8 mouse cellular contexts compared by ENCODE assay signal in the genomic region with DNA sequence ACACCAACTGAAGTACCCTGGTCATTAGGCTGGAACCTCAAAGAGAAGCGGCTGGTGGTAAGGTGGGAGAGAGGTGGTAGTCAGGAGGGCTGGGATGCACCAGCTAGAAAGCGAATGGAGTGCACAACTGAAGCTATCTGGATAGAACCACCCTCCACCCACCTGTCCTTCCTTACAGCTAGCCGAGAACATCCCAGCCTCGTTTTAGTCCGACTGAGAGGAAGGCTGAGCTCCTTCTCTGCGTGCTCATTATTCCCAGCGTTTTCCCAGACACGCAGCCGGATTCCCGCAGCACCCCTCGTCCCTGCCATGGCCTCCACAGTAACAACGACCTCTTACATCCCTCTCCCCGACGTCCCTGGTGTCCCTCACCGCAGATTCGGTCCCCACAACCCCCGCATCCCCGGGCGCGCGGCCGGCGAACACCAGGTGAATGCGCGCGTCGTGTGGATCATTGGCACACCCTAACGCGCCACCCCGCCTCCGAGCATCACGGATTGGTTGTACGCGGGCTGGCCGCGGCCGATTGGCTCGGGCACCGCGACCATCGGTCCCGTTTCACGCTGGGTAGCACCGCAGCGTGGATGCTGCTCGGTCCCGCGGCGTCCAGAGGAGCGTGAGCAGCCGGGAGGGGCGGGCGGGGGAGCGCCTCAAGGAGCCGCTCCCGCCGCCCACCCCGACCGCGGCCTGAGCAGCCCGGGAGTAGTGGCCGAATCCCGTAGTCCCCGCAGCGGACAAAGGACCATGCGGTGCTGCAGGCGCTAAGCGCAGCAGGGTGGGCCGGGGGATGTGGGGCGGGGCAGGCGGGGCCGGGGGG. TPM values are rescaled to one million over a fixed set of nuclear protein-coding genes. Genes with fewer than 3 reads are reported as not detected.
A peak's percentile ranks its signal among the peaks of the same experiment; 100 is the strongest.
DNase-seq lines count a peak whose midpoint lies in the region; ATAC-seq and TF ChIP-seq lines count a peak whose summit lies in the region.

A gene (plus strand): TSS at position 679 of the 817 bp plus-strand sequence.

- no peak within 1 kb of the TSS for H3K27ac ChIP-seq in MEL (ENCODE audit: control insufficient read depth, low read depth, low read length)
- H3K27ac ChIP-seq in forebrain, embryonic 13.5 days, result peak within 1 kb of the TSS; percentile 79
- no peak within 1 kb of the TSS for H3K27ac ChIP-seq in liver, embryonic 15.5 days (replicated peaks)
- H3K27ac ChIP-seq in neural tube, embryonic 12.5 days, result peak within 1 kb of the TSS; percentile 68

- H3K9me3 ChIP-seq in MEL (replicated peaks; ENCODE audit: insufficient read depth, low read length), result no peaks in the 10 kb centered on the region
- no peaks in the 10 kb centered on the region for H3K9me3 ChIP-seq in forebrain, embryonic 13.5 days (replicated peaks)
- no peaks in the 10 kb centered on the region for H3K9me3 ChIP-seq in liver, embryonic 15.5 days (replicated peaks)
- 0 out of 2 replicates have a peak, but pooled peaks cover 3% of the 10 kb centered on the region for H3K9me3 ChIP-seq in neural tube, embryonic 12.5 days

- no peaks in the 10 kb centered on the region for H3K4me1 ChIP-seq in MEL (ENCODE audit: control insufficient read depth in 1 of 2, insufficient read depth in 2 of 2, low read length in 2 of 2)
- peaks cover 24% of the 10 kb centered on the region for H3K4me1 ChIP-seq in forebrain, embryonic 13.5 days
- peaks cover 37% of the 10 kb centered on the region for H3K4me1 ChIP-seq in liver, embryonic 15.5 days (replicated peaks)
- peaks cover 22% of the 10 kb centered on the region for H3K4me1 ChIP-seq in neural tube, embryonic 12.5 days

- no peak for TF ChIP-seq EP300 in MEL (IDR thresholded peaks at IDR 0.05; ENCODE audit: low read depth in 1 of 2, low read length in 2 of 2)

- under 1% methylated on average over 68 of the region's 72 CpGs for WGBS in forebrain, embryonic 13.5 days
- 1% methylated on average over 65 of the region's 72 CpGs for whole genome bisulfite sequencing in large intestine, adult 2 months
- WGBS in liver, embryonic 15.5 days (ENCODE audit: insufficient replicate concordance), result under 1% methylated on average over 72 of the region's 72 CpGs
- WGBS in neural tube, embryonic 12.5 days, result 1% methylated on average over 69 of the region's 72 CpGs

- H3K27me3 ChIP-seq in MEL (ENCODE audit: control insufficient read depth in 1 of 2, insufficient read depth in 2 of 2, low read length in 2 of 2), result peaks cover 10 to 19% of the 10 kb centered on the region in 2 experiments
- H3K27me3 ChIP-seq in forebrain, embryonic 13.5 days, result no peaks in the 10 kb centered on the region
- peaks cover 86% of the 10 kb centered on the region for H3K27me3 ChIP-seq in liver, embryonic 15.5 days
- H3K27me3 ChIP-seq in neural tube, embryonic 12.5 days (replicated peaks), result no peaks in the 10 kb centered on the region

- H3K4me2 ChIP-seq in forebrain, embryonic 13.5 days, result peak within 1 kb of the TSS; percentile 89
- peak within 1 kb of the TSS; percentile 74 for H3K4me2 ChIP-seq in liver, embryonic 15.5 days
- peak within 1 kb of the TSS; percentile 91 for H3K4me2 ChIP-seq in neural tube, embryonic 12.5 days (replicated peaks)

- no peak for TF ChIP-seq CTCF in MEL (IDR thresholded peaks at IDR 0.05 in 2 of 3, conservative IDR thresholded peaks at IDR 0.05 in 1 of 3; ENCODE audit: control insufficient read depth in 1 of 3, insufficient read depth in 1 of 3, low read depth in 2 of 3, low read length in 3 of 3, poor library complexity in 1 of 3, severe bottlenecking in 1 of 3)

- intact Hi-C loops in heart, postnatal 14 days (cut with DNase I), result no loop called here

- DNase-seq in MEL (ENCODE audit: low read depth, low spot score), result peak; percentile 71
- DNase-seq in heart, postnatal 14 days, result peak; percentile 65 to 66
- DNase-seq in large intestine, adult 2 months (ENCODE audit: low read depth, low spot score), result no peak
- peak; percentile 68 for DNase-seq in thymus, postnatal 14 days

- H3K9ac ChIP-seq in MEL (ENCODE audit: control insufficient read depth, low read depth, low read length, poor library complexity, severe bottlenecking), result 0 out of 2 replicates have a peak within 1 kb of the TSS, but pooled peaks have one; percentile 4
- peak within 1 kb of the TSS; percentile 96 for H3K9ac ChIP-seq in forebrain, embryonic 13.5 days
- H3K9ac ChIP-seq in liver, embryonic 15.5 days, result no peak within 1 kb of the TSS
- H3K9ac ChIP-seq in neural tube, embryonic 12.5 days, result peak within 1 kb of the TSS; percentile 95

- no peaks in the 10 kb centered on the region for H3K79me2 ChIP-seq in MEL (ENCODE audit: control insufficient read depth, insufficient read depth, low read length, poor library complexity)

- peak within 1 kb of the TSS in 1 of 2 experiments; percentile 34; a peak in 2 of 4 replicates for H3K4me3 ChIP-seq in MEL (ENCODE audit: control insufficient read depth in 1 of 2, insufficient read depth in 1 of 2, low read depth in 2 of 2, low read length in 2 of 2)
- H3K4me3 ChIP-seq in forebrain, embryonic 13.5 days, result peak within 1 kb of the TSS; percentile 76
- peak within 1 kb of the TSS; percentile 48 for H3K4me3 ChIP-seq in liver, embryonic 15.5 days (replicated peaks)
- peak within 1 kb of the TSS; percentile 87 for H3K4me3 ChIP-seq in neural tube, embryonic 12.5 days

- TF ChIP-seq POLR2A in MEL (IDR thresholded peaks at IDR 0.05; ENCODE audit: control insufficient read depth in 1 of 2, insufficient read depth in 1 of 2, low read depth in 1 of 2, low read length in 2 of 2, poor library complexity in 1 of 2), result peak in 1 of 2 experiments; percentile 32; a peak in 2 of 4 replicates

- H3K36me3 ChIP-seq in MEL (ENCODE audit: control insufficient read depth in 1 of 2, insufficient read depth in 2 of 2, low read length in 2 of 2), result no peaks in the 10 kb centered on the region
- H3K36me3 ChIP-seq in forebrain, embryonic 13.5 days (ENCODE audit: poor library complexity, severe bottlenecking), result peaks cover 31% of the 10 kb centered on the region
- H3K36me3 ChIP-seq in liver, embryonic 15.5 days (replicated peaks), result no peaks in the 10 kb centered on the region
- H3K36me3 ChIP-seq in neural tube, embryonic 12.5 days, result peaks cover 27% of the 10 kb centered on the region

- peak; percentile 92 for ATAC-seq in cerebellum, adult (ENCODE audit: insufficient number of reproducible peaks, low FRiP score, low TSS enrichment)
- ATAC-seq in forebrain, embryonic 13.5 days, result peak; percentile 99
- ATAC-seq in liver, embryonic 15.5 days (ENCODE audit: insufficient read depth), result peak; percentile 56
- peak; percentile 99 for ATAC-seq in neural tube, embryonic 12.5 days (ENCODE audit: low FRiP score, low read depth)

- TF ChIP-seq RAD21 in MEL (IDR thresholded peaks at IDR 0.05; ENCODE audit: low read depth, low read length), result no peak

TF ChIP-seq in MEL, 35 proteins besides CTCF, POLR2A, EP300 and RAD21:
- TF ChIP-seq MAX (IDR thresholded peaks at IDR 0.05; ENCODE audit: low read length) (peak; percentile 41; the same call in 1 of the 2 replicates), POLR2AphosphoS5 (IDR thresholded peaks at IDR 0.05; ENCODE audit: borderline replicate concordance, low read depth, low read length) (no peak), TCF12 (IDR thresholded peaks at IDR 0.05; ENCODE audit: low read depth, low read length) (no peak)

RNA-seq across cellular contexts. Expression of the gene that starts here (rescaled TPM):
- 0.78 and 0.81 TPM in 2 replicates for total RNA-seq in MEL (2012; rRNA removed)
- polyA plus RNA-seq in MEL (2012; ENCODE audit: insufficient read depth in 1 of 2, insufficient read length in 2 of 2, low read depth in 1 of 2, low replicate concordance in 2 of 2, missing spikeins in 1 of 2), result 1 to 10 TPM in 1 of 2 experiments, not detected in 1; 8.0 TPM
- polyA plus RNA-seq in forebrain, embryonic 13.5 days (2015; fragmentation: Nextera tagmentation; extraction: Ambion mirVana), result 33.0 and 34.7 TPM in 2 replicates
- under 1 TPM; 0.07 to 0.14 TPM for total RNA-seq in heart, postnatal 14 days (2021)
- polyA plus RNA-seq in large intestine, adult 2 months (2012; rRNA removed), result 15.8 and 22.3 TPM in 2 replicates
- polyA plus RNA-seq in liver, embryonic 15.5 days (2015; fragmentation: Nextera tagmentation; extraction: Ambion mirVana), result 0.45 and 0.46 TPM in 2 replicates
- 40.8 and 41.5 TPM in 2 replicates for polyA plus RNA-seq in neural tube, embryonic 12.5 days (2016; fragmentation: Nextera tagmentation; extraction: Ambion mirVana)

Comparison
In these comparisons a context has a peak if more than half of its experiments do, and no peak if none do; other contexts are left out.
1. Peak in DNase-seq in heart, postnatal 14 days; RNA of the gene not detected or under 1 TPM.
2. Peak in ATAC-seq, H3K4me3 ChIP-seq and H3K4me2 ChIP-seq in liver, embryonic 15.5 days; RNA of the gene not detected or under 1 TPM.
3. H3K27ac ChIP-seq: peak in forebrain, embryonic 13.5 days (single experiment) and neural tube, embryonic 12.5 days (single experiment); none in MEL (single experiment) and liver, embryonic 15.5 days (single experiment).
4. Peak in every context shown above with its lines, with median percentiles within 50 percentile points of each other: ATAC-seq and H3K4me2 ChIP-seq.